Mouse (Mus musculus): ENCODE data around the gene Gm3045. TPM values are rescaled to one million over a fixed set of nuclear protein-coding genes. Genes with fewer than 3 reads are reported as not detected.

Gm3045 gene
- polyA plus RNA-seq, 2 experiments, result not detected

GRCm38 (mm10) chr13:56463750-56464149, 37.4 kb downstream of the Gm3045 start:
- no peak for ATAC-seq (ENCODE audit: insufficient read depth)
- H3K4me2 ChIP-seq (ENCODE audit: low read depth), result no peak overlapping the region
- H3K9me3 ChIP-seq (ENCODE audit: control insufficient read depth, low read length), result no peaks in the 10 kb centered on the region
- H3K4me1 ChIP-seq (replicated peaks; ENCODE audit: control insufficient read depth in 2 of 2, insufficient read depth in 2 of 2, low read length in 1 of 2), result no peaks in the 10 kb centered on the region
- H3K36me3 ChIP-seq (replicated peaks; ENCODE audit: control insufficient read depth, insufficient read depth, low read depth), result no peaks in the 10 kb centered on the region
- H3K27me3 ChIP-seq (ENCODE audit: control insufficient read depth, insufficient read depth, low read length), result no peaks in the 10 kb centered on the region
- H3K9ac ChIP-seq (replicated peaks), result no peak overlapping the region
- WGBS (ENCODE audit: insufficient replicate concordance), result 49% methylated on average over 6 of the region's 6 CpGs
- no peak for DNase-seq (ENCODE audit: low read depth in 3 of 3, low spot score in 3 of 3)
- H3K4me3 ChIP-seq (ENCODE audit: insufficient read depth in 1 of 2, low read depth in 2 of 2, low read length in 2 of 2), result no peak overlapping the region
- H3K27ac ChIP-seq, result no peak overlapping the region
- TF ChIP-seq EP300 (IDR thresholded peaks at IDR 0.05; ENCODE audit: low read depth) (no peak), CTCF (IDR thresholded peaks at IDR 0.05; ENCODE audit: low read depth) (no peak)

GRCm38 (mm10) chr13:56467786-56468185, 41.4 kb downstream of the Gm3045 start:
- WGBS (ENCODE audit: insufficient replicate concordance), result 74% methylated on average over 7 of the region's 7 CpGs

GRCm38 (mm10) chr13:56468536-56468935, 42.1 kb downstream of the Gm3045 start:
- no peaks in the 10 kb centered on the region for H3K4me1 ChIP-seq (replicated peaks; ENCODE audit: control insufficient read depth in 2 of 2, insufficient read depth in 2 of 2, low read length in 1 of 2)
- TF ChIP-seq CTCF (IDR thresholded peaks at IDR 0.05; ENCODE audit: low read depth) (no peak), EP300 (IDR thresholded peaks at IDR 0.05; ENCODE audit: low read depth) (no peak)
- 73% methylated on average over 4 of the region's 4 CpGs for WGBS (ENCODE audit: insufficient replicate concordance)
- H3K36me3 ChIP-seq (replicated peaks; ENCODE audit: control insufficient read depth, insufficient read depth, low read depth), result no peaks in the 10 kb centered on the region
- H3K9me3 ChIP-seq (ENCODE audit: control insufficient read depth, low read length), result no peaks in the 10 kb centered on the region
- DNase-seq (ENCODE audit: low read depth in 3 of 3, low spot score in 3 of 3) (no peak), ATAC-seq (ENCODE audit: insufficient read depth) (no peak)
- H3K4me2 ChIP-seq (ENCODE audit: low read depth), result no peak overlapping the region
- no peaks in the 10 kb centered on the region for H3K27me3 ChIP-seq (ENCODE audit: control insufficient read depth, insufficient read depth, low read length)
- no peak overlapping the region for H3K4me3 ChIP-seq (ENCODE audit: insufficient read depth in 1 of 2, low read depth in 2 of 2, low read length in 2 of 2)
- no peak overlapping the region for H3K9ac ChIP-seq (replicated peaks)
- H3K27ac ChIP-seq, result no peak overlapping the region

More at GRCm38 (mm10) chr13:56467786-56468185, 41.4 kb downstream of the Gm3045 start:
- Histone ChIP-seq H3K9me3 (ENCODE audit: control insufficient read depth, low read length) (no peaks in the 10 kb centered on the region), H3K4me3 (ENCODE audit: insufficient read depth in 1 of 2, low read depth in 2 of 2, low read length in 2 of 2) (no peak overlapping the region), H3K4me1 (replicated peaks; ENCODE audit: control insufficient read depth in 2 of 2, insufficient read depth in 2 of 2, low read length in 1 of 2) (no peaks in the 10 kb centered on the region), H3K27me3 (ENCODE audit: control insufficient read depth, insufficient read depth, low read length) (no peaks in the 10 kb centered on the region), H3K9ac (replicated peaks) (no peak overlapping the region), H3K27ac (no peak overlapping the region), H3K36me3 (replicated peaks; ENCODE audit: control insufficient read depth, insufficient read depth, low read depth) (no peaks in the 10 kb centered on the region), H3K4me2 (ENCODE audit: low read depth) (no peak overlapping the region)
- no peak for ATAC-seq (ENCODE audit: insufficient read depth)
- no peak for DNase-seq (ENCODE audit: low read depth in 3 of 3, low spot score in 3 of 3)
- TF ChIP-seq EP300 (IDR thresholded peaks at IDR 0.05; ENCODE audit: low read depth), result no peak
- no peak for TF ChIP-seq CTCF (IDR thresholded peaks at IDR 0.05; ENCODE audit: low read depth)

GRCm38 (mm10) chr13:56471211-56471610, 44.8 kb downstream of the Gm3045 start:
- H3K27ac ChIP-seq, result no peak overlapping the region
- TF ChIP-seq EP300 (IDR thresholded peaks at IDR 0.05; ENCODE audit: low read depth), result no peak
- TF ChIP-seq CTCF (IDR thresholded peaks at IDR 0.05; ENCODE audit: low read depth), result no peak
- ATAC-seq (ENCODE audit: insufficient read depth), result no peak
- no peaks in the 10 kb centered on the region for H3K36me3 ChIP-seq (replicated peaks; ENCODE audit: control insufficient read depth, insufficient read depth, low read depth)
- H3K4me3 ChIP-seq (ENCODE audit: insufficient read depth in 1 of 2, low read depth in 2 of 2, low read length in 2 of 2), result no peak overlapping the region
- H3K4me2 ChIP-seq (ENCODE audit: low read depth), result no peak overlapping the region
- DNase-seq (ENCODE audit: low read depth in 3 of 3, low spot score in 3 of 3), result no peak
- H3K27me3 ChIP-seq (ENCODE audit: control insufficient read depth, insufficient read depth, low read length), result no peaks in the 10 kb centered on the region
- 59% methylated on average over 6 of the region's 6 CpGs for WGBS (ENCODE audit: insufficient replicate concordance)
- H3K9ac ChIP-seq (replicated peaks), result no peak overlapping the region
- no peaks in the 10 kb centered on the region for H3K9me3 ChIP-seq (ENCODE audit: control insufficient read depth, low read length)
- H3K4me1 ChIP-seq (replicated peaks; ENCODE audit: control insufficient read depth in 2 of 2, insufficient read depth in 2 of 2, low read length in 1 of 2), result no peaks in the 10 kb centered on the region

GRCm38 (mm10) chr13:56471951-56472350, 45.6 kb downstream of the Gm3045 start:
- ATAC-seq (ENCODE audit: insufficient read depth) (no peak), DNase-seq (ENCODE audit: low read depth in 3 of 3, low spot score in 3 of 3) (no peak)
- H3K4me3 ChIP-seq (ENCODE audit: insufficient read depth in 1 of 2, low read depth in 2 of 2, low read length in 2 of 2), result no peak overlapping the region
- no peak for TF ChIP-seq EP300 (IDR thresholded peaks at IDR 0.05; ENCODE audit: low read depth)
- no peak for TF ChIP-seq CTCF (IDR thresholded peaks at IDR 0.05; ENCODE audit: low read depth)
- H3K4me2 ChIP-seq (ENCODE audit: low read depth), result no peak overlapping the region
- H3K9ac ChIP-seq (replicated peaks), result no peak overlapping the region
- H3K36me3 ChIP-seq (replicated peaks; ENCODE audit: control insufficient read depth, insufficient read depth, low read depth), result no peaks in the 10 kb centered on the region
- H3K27me3 ChIP-seq (ENCODE audit: control insufficient read depth, insufficient read depth, low read length), result no peaks in the 10 kb centered on the region
- WGBS (ENCODE audit: insufficient replicate concordance), result 57% methylated on average over 9 of the region's 9 CpGs
- H3K27ac ChIP-seq, result no peak overlapping the region
- H3K9me3 ChIP-seq (ENCODE audit: control insufficient read depth, low read length), result no peaks in the 10 kb centered on the region
- peaks cover 0 to 1% of the 10 kb centered on the region in 2 experiments; a peak in 1 of 4 replicates for H3K4me1 ChIP-seq (replicated peaks; ENCODE audit: control insufficient read depth in 2 of 2, insufficient read depth in 2 of 2, low read length in 1 of 2)

Data from liver, embryonic 14.5 days (tissue).